Mouse (Mus musculus): Measurements from ENCODE around the gene Il22ra1. TPM values are rescaled to one million over a fixed set of nuclear protein-coding genes. Genes with fewer than 3 reads are reported as not detected.

Il22ra1 gene
- polyA plus RNA-seq, 1 experiment from 2014 or later, result not detected

DNA sequence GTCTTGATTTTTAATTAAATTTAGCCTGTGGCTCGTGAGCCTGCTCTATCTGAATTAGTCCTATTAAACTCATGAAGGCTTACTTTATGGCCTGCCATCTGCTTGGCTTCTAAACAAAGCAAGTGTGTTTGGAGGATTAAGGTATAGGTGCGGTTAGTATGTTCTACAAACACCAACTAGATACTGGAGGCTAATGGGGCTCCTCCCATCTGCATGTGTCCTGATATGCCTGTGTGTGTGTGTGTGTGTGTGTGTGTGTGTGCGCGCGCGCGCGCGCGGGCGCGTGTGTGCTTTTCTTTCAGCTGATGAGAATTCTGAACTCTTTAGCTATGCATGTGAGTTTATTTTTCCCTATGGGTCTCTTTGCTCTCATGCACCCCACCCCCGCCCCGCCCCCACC is 11.7 kb downstream of the Il22ra1 start:
- no peaks in the 10 kb centered on the region for H3K27me3 ChIP-seq (replicated peaks; ENCODE audit: control insufficient read depth, insufficient read depth, low read length)
- no peaks in the 10 kb centered on the region for H3K4me1 ChIP-seq (ENCODE audit: control insufficient read depth, insufficient read depth, low read length)
- no peak overlapping the region for H3K4me3 ChIP-seq (ENCODE audit: low read depth, low read length)
- no peaks in the 10 kb centered on the region for H3K36me3 ChIP-seq (ENCODE audit: control insufficient read depth, insufficient read depth, low read length)
- DNase-seq (ENCODE audit: low spot score) (no peak), ATAC-seq (no peak)
- H3K4me2 ChIP-seq (ENCODE audit: low read length), result no peak overlapping the region
- no peaks in the 10 kb centered on the region for H3K9me3 ChIP-seq (replicated peaks; ENCODE audit: control insufficient read depth, low read length)
- H3K9ac ChIP-seq (ENCODE audit: low read length), result no peak overlapping the region
- 91% methylated on average over 14 of the region's 14 CpGs for WGBS
- H3K27ac ChIP-seq (ENCODE audit: low read depth, low read length), result no peak overlapping the region

DNA sequence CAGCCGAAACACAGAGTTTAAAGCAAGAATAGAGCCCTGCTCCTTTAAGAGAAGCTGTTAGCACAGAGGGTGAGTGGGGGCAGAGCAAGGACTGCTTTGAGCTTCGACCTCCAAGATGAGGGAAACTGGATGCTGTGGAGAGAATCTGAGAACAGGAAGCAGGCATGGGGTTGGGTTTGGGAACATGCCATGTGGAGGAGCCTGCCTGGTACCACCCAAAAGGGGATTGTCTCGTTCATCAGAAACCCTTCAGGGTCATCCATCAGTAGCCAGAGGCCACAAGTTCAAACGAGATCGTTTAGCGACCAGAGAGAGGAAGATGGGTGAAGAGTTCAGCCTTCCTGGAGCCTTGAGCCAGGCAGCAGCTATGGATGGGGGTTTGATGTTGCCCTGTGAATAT is 15.5 kb downstream of the Il22ra1 start:
- Histone ChIP-seq H3K9me3 (replicated peaks; ENCODE audit: control insufficient read depth, low read length) (no peaks in the 10 kb centered on the region), H3K4me3 (ENCODE audit: low read depth, low read length) (no peak overlapping the region), H3K36me3 (ENCODE audit: control insufficient read depth, insufficient read depth, low read length) (no peaks in the 10 kb centered on the region), H3K4me2 (ENCODE audit: low read length) (no peak overlapping the region), H3K27me3 (replicated peaks; ENCODE audit: control insufficient read depth, insufficient read depth, low read length) (no peaks in the 10 kb centered on the region), H3K9ac (ENCODE audit: low read length) (no peak overlapping the region), H3K27ac (ENCODE audit: low read depth, low read length) (no peak overlapping the region), H3K4me1 (ENCODE audit: control insufficient read depth, insufficient read depth, low read length) (no peaks in the 10 kb centered on the region)
- 66% methylated on average over 6 of the region's 6 CpGs for WGBS
- ATAC-seq (no peak), DNase-seq (ENCODE audit: low spot score) (no peak)

DNA sequence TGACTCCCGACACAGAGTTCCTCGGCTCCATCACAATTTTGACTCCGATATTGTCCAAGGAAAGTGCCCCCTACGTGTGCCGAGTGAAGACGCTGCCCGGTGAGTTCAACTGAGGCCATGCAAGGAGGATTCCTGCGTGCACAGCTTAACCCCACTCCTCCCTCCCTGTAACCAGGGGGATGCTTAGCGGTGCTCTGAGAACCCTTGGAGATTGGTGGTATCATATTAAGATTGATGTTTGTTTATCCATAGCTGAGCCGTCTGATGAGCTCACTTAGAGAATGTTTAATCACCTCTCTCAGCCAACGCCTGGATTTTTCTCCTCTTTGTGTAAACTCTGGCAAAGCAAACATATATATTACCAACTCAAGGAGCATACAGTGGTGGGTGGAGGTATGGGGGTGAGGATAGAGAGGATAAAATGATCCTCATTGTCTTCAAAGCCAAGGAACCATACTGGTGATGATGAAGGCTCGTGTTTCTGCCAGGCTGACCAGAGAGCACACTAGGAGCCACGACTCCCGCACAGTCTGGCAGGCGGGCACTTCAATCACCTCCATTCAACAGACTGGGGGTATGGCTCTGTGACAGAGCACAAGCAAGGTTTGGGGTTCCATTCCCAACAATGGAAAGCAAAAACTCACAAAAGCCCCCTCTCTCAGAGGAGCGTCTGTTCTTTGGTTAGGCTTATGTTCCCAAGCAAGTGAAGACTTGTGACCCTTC is 16.9 kb downstream of the Il22ra1 start:
- DNase-seq (ENCODE audit: low spot score) (no peak), ATAC-seq (no peak)
- H3K4me3 ChIP-seq (ENCODE audit: low read depth, low read length), result no peak overlapping the region
- H3K9ac ChIP-seq (ENCODE audit: low read length), result no peak overlapping the region
- no peaks in the 10 kb centered on the region for H3K4me1 ChIP-seq (ENCODE audit: control insufficient read depth, insufficient read depth, low read length)
- no peaks in the 10 kb centered on the region for H3K27me3 ChIP-seq (replicated peaks; ENCODE audit: control insufficient read depth, insufficient read depth, low read length)
- H3K36me3 ChIP-seq (ENCODE audit: control insufficient read depth, insufficient read depth, low read length), result no peaks in the 10 kb centered on the region
- no peak overlapping the region for H3K4me2 ChIP-seq (ENCODE audit: low read length)
- 72% methylated on average over 16 of the region's 16 CpGs for WGBS
- H3K9me3 ChIP-seq (replicated peaks; ENCODE audit: control insufficient read depth, low read length), result no peaks in the 10 kb centered on the region
- no peak overlapping the region for H3K27ac ChIP-seq (ENCODE audit: low read depth, low read length)

DNA sequence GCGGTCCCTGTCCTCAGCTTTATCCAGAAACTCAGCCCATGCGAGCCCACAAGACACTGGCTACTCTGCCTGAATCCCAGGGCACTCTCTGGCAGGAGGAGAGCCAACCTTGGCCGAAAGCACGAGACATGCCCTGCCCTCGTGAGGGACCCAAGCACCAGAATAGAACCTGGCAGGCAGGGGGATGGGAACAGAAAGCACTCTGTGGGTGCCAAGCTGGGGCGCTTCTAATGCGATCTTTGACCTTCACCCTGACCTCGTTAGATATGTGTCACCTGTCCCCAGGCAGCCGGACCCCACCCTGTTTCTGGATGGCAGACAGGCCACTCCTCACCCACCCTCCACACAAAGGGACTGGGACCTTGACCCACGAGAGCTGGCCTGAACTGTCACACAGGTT is 17.6 kb downstream of the Il22ra1 start:
- no peak for DNase-seq (ENCODE audit: low spot score)
- Histone ChIP-seq H3K4me3 (ENCODE audit: low read depth, low read length) (no peak overlapping the region), H3K4me2 (ENCODE audit: low read length) (no peak overlapping the region), H3K27me3 (replicated peaks; ENCODE audit: control insufficient read depth, insufficient read depth, low read length) (no peaks in the 10 kb centered on the region), H3K4me1 (ENCODE audit: control insufficient read depth, insufficient read depth, low read length) (no peaks in the 10 kb centered on the region), H3K27ac (ENCODE audit: low read depth, low read length) (no peak overlapping the region), H3K9ac (ENCODE audit: low read length) (no peak overlapping the region), H3K9me3 (replicated peaks; ENCODE audit: control insufficient read depth, low read length) (no peaks in the 10 kb centered on the region), H3K36me3 (ENCODE audit: control insufficient read depth, insufficient read depth, low read length) (no peaks in the 10 kb centered on the region)
- no peak for ATAC-seq
- WGBS, result 81% methylated on average over 10 of the region's 10 CpGs

DNA sequence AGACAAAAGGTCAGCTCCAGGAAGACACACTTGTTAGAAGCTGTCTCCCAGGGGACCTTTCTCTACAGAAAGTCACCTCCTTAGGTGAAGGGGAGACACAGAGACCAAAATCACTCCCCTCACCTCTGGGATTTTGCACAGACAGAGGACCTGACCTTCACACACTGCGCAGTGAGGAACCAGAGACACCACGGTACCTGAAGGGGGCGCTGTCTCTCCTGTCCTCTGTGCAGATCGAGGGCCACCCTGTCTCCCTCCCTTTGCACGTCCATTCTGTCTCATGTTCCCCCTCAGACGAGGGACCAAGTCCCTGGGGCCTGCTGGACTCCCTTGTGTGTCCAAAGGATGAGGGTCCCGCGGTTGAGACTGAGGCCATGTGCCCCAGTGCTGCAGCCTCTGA is 22.9 kb downstream of the Il22ra1 start:
- Histone ChIP-seq H3K27me3 (replicated peaks; ENCODE audit: control insufficient read depth, insufficient read depth, low read length) (no peaks in the 10 kb centered on the region), H3K36me3 (ENCODE audit: control insufficient read depth, insufficient read depth, low read length) (no peaks in the 10 kb centered on the region), H3K4me3 (ENCODE audit: low read depth, low read length) (no peak overlapping the region), H3K27ac (ENCODE audit: low read depth, low read length) (no peak overlapping the region), H3K4me2 (ENCODE audit: low read length) (no peak overlapping the region), H3K4me1 (ENCODE audit: control insufficient read depth, insufficient read depth, low read length) (no peaks in the 10 kb centered on the region), H3K9ac (ENCODE audit: low read length) (no peak overlapping the region), H3K9me3 (replicated peaks; ENCODE audit: control insufficient read depth, low read length) (0 out of 2 replicates have a peak, but pooled peaks cover 3% of the 10 kb centered on the region)
- no peak for ATAC-seq
- DNase-seq (ENCODE audit: low spot score), result no peak
- WGBS, result 80% methylated on average over 8 of the region's 8 CpGs

DNA sequence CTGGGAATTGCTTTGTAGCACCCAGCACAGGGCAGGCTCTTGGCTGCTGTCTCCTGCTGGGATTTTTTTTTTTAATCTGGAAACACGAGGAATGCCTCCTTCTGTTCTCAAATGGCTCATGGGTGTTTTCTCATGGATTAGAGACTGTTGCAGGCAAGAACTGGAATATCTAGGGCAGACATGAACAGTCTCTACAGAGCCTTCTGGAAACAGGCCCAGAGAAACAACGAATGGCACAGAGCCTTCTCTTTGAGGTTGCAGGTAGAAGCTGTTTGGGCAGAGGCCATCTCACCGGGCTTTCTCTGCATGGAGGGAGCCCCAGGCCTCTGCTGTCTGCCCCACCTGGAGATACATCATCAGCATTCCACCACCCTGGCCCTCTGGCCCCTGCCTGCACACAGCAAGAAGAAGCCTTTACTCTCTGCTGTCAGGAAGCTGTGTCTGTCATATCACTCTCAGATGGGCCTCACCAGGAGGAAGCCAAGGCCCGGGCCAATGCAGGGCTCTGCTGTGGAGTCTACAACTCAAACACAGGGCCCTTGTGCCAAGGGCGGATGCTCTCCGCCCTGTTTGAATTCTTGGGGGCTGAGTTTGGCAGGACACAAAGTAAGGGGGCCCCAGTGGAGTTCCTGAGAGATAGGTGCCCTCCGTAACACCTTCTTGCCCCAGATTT is 24.3 kb downstream of the Il22ra1 start:
- H3K27me3 ChIP-seq (replicated peaks; ENCODE audit: control insufficient read depth, insufficient read depth, low read length), result no peaks in the 10 kb centered on the region
- no peaks in the 10 kb centered on the region for H3K36me3 ChIP-seq (ENCODE audit: control insufficient read depth, insufficient read depth, low read length)
- no peak overlapping the region for H3K4me2 ChIP-seq (ENCODE audit: low read length)
- no peak for DNase-seq (ENCODE audit: low spot score)
- no peak overlapping the region for H3K27ac ChIP-seq (ENCODE audit: low read depth, low read length)
- H3K9ac ChIP-seq (ENCODE audit: low read length), result no peak overlapping the region
- no peak for ATAC-seq
- no peaks in the 10 kb centered on the region for H3K4me1 ChIP-seq (ENCODE audit: control insufficient read depth, insufficient read depth, low read length)
- H3K4me3 ChIP-seq (ENCODE audit: low read depth, low read length), result no peak overlapping the region
- H3K9me3 ChIP-seq (replicated peaks; ENCODE audit: control insufficient read depth, low read length), result 0 out of 2 replicates have a peak, but pooled peaks cover 3% of the 10 kb centered on the region
- WGBS, result 86% methylated on average over 7 of the region's 7 CpGs

DNA sequence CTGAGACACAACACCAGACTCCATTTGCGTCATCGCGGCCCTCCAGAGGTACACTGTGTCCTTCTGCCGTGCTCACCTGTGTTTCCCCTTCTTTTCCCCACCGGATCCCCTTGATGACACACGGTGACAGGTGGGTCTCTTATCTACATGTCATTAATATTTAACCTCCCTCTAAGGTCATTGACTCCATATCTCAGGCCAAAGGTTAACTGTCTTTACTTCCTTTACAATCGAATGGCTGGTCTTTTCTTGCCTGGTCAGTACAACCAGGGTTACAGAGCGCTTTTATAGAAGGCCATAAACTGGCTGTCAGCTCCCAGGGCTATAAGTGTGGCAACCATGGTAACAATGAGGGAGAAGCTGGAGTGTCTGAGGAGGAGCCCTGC is 24.8 kb downstream of the Il22ra1 start:
- 94% methylated on average over 8 of the region's 8 CpGs for WGBS
- Histone ChIP-seq H3K27me3 (replicated peaks; ENCODE audit: control insufficient read depth, insufficient read depth, low read length) (no peaks in the 10 kb centered on the region), H3K27ac (ENCODE audit: low read depth, low read length) (no peak overlapping the region), H3K4me3 (ENCODE audit: low read depth, low read length) (no peak overlapping the region), H3K36me3 (ENCODE audit: control insufficient read depth, insufficient read depth, low read length) (no peaks in the 10 kb centered on the region), H3K9ac (ENCODE audit: low read length) (no peak overlapping the region), H3K9me3 (replicated peaks; ENCODE audit: control insufficient read depth, low read length) (0 out of 2 replicates have a peak, but pooled peaks cover 3% of the 10 kb centered on the region), H3K4me2 (ENCODE audit: low read length) (no peak overlapping the region), H3K4me1 (ENCODE audit: control insufficient read depth, insufficient read depth, low read length) (no peaks in the 10 kb centered on the region)
- ATAC-seq, result no peak
- DNase-seq (ENCODE audit: low spot score), result no peak

DNA sequence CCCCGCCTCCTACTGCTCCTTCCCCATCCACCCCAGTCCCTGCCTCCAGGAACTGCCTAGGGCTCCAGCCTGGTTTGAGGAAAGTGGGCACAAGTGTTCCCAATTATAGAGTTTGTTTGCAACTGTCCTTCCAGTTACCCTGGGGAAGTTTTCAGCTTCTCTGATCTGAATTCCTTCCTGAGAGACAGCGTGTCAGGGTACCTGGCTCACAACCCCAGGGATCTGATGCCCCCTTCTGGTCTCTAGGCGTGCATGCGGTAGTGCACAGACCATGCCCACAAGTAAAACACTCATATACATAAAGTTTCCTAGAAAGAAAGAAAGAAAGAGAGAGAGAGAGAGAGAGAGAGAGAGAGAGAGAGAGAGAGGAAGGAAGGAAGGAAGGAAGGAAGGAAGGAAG is 30.4 kb downstream of the Il22ra1 start:
- H3K4me1 ChIP-seq (ENCODE audit: control insufficient read depth, insufficient read depth, low read length), result no peaks in the 10 kb centered on the region
- no peak overlapping the region for H3K4me2 ChIP-seq (ENCODE audit: low read length)
- no peaks in the 10 kb centered on the region for H3K36me3 ChIP-seq (ENCODE audit: control insufficient read depth, insufficient read depth, low read length)
- H3K27ac ChIP-seq (ENCODE audit: low read depth, low read length), result no peak overlapping the region
- ATAC-seq, result no peak
- H3K9me3 ChIP-seq (replicated peaks; ENCODE audit: control insufficient read depth, low read length), result 0 out of 2 replicates have a peak, but pooled peaks cover 3% of the 10 kb centered on the region
- DNase-seq (ENCODE audit: low spot score), result no peak
- H3K4me3 ChIP-seq (ENCODE audit: low read depth, low read length), result no peak overlapping the region
- no peak overlapping the region for H3K9ac ChIP-seq (ENCODE audit: low read length)
- 31% methylated on average over 4 of the region's 4 CpGs for WGBS
- H3K27me3 ChIP-seq (replicated peaks; ENCODE audit: control insufficient read depth, insufficient read depth, low read length), result no peaks in the 10 kb centered on the region

DNA sequence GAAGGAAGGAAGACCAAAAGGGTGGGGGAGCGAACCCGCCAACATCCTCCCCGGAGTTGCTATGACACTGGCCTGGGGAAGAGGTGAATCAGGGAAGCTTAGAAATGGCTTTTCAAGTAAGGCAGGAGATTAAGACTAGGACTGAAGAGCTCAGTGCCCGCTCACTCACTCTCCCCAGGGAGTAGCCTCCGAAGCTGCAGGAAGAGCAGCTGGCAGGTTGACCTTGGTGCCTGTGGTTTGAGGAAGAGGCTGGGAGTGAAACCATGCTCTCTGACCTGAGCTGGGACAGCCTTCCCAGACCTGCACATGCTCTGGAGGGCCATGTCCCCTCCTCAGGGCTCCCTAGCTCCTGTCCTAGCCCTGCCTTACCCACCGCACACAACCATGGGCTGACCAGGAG is 30.9 kb downstream of the Il22ra1 start:
- Histone ChIP-seq H3K4me2 (ENCODE audit: low read length) (no peak overlapping the region), H3K4me3 (ENCODE audit: low read depth, low read length) (no peak overlapping the region), H3K36me3 (ENCODE audit: control insufficient read depth, insufficient read depth, low read length) (no peaks in the 10 kb centered on the region), H3K27ac (ENCODE audit: low read depth, low read length) (no peak overlapping the region), H3K27me3 (replicated peaks; ENCODE audit: control insufficient read depth, insufficient read depth, low read length) (no peaks in the 10 kb centered on the region), H3K4me1 (ENCODE audit: control insufficient read depth, insufficient read depth, low read length) (no peaks in the 10 kb centered on the region), H3K9ac (ENCODE audit: low read length) (no peak overlapping the region), H3K9me3 (replicated peaks; ENCODE audit: control insufficient read depth, low read length) (0 out of 2 replicates have a peak, but pooled peaks cover 3% of the 10 kb centered on the region)
- 31% methylated on average over 6 of the region's 6 CpGs for WGBS
- ATAC-seq (no peak), DNase-seq (ENCODE audit: low spot score) (no peak)
